Mouse (Mus musculus) heart, postnatal 10 days (tissue): ENCODE data around the gene Sdhc. TPM values are rescaled to one million over a fixed set of nuclear protein-coding genes. Genes with fewer than 3 reads are reported as not detected.
"Not testable (repeated sequence)": the region's sequence is repeated elsewhere in the genome, so short reads cannot be mapped to it uniquely, and the experiment has no call there.

ENCODE experiments used
- DNase-seq, 2 experiments: peaks; one replicate each; pipeline ENCODE4 v3.0.0; 2021
- intact Hi-C: fragments of 180-260 bp; cut with DNase I; formaldehyde crosslinking; loops from one replicate; pipeline ENCODE4 v1.15.1; 2025
- total RNA-seq, 2 experiments: library from RNA; stranded (reverse); gene quantifications; 2 replicates each; pipeline ENCODE4 v1.2.3; 2021

The Sdhc gene
- total RNA-seq, 2 experiments from 2014 or later, result 973 to 1,003 TPM

- intact Hi-C loops, result no loop called here
- DNase-seq, result peak; percentile 47 to 48
Observed at GRCm38 (mm10) chr1:171171138-171171537, 20.7 kb upstream of the Sdhc start.

DNA sequence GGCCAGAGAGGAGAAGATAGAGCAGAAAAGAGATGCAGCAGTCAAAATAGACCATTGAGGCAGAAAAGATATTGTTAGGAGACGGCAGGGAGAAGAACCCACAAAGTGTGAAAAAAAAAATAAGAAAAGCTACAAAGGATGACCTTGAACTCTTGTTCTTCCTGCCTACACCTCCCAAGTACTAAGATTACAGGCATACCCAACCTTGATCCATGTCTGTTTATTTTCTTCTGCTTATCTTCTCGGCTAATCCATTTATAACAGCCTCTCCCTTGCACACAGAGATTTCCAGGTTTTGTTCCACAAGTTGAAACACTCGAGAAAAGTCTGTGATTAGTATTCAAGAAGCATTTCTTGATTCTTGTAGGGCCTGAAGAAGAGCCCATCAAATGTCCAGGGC, 19.5 kb upstream of the Sdhc start:
- intact Hi-C loops, result no loop called here
- DNase-seq, result no peak

GRCm38 (mm10) chr1:171168906-171169305, 18.5 kb upstream of the Sdhc start:
- no peak for DNase-seq
- intact Hi-C loops, result no loop called here

- intact Hi-C loops, result no loop called here
- DNase-seq, result no peak
Observed at GRCm38 (mm10) chr1:171165629-171166345, 15.4 kb upstream of the Sdhc start.

DNA sequence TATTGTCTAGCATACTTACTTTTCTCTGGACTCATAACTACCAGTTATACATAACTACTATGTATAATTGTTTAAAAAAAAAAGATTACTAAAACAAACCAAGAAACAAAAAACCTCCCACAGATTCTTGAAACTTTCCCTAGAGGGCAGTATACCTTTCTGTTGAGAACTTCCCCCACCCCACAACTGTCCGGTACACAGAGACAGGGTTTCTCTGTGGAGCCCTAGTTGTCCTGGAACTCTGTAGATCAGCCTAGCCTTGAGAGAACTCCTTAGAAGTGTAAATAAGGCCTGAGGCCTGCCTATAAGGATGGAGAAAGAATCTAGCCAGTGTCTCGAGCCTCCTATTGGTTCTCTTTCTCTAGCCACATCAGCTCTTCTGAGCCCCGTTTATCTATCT, 13.9 kb upstream of the Sdhc start:
- intact Hi-C loops, result loop anchor here (1.0 kb wide), 1 partner anchor 57 kb away; no protein-coding TSS in a partner anchor
- peak; percentile 38 to 48 for DNase-seq

DNA sequence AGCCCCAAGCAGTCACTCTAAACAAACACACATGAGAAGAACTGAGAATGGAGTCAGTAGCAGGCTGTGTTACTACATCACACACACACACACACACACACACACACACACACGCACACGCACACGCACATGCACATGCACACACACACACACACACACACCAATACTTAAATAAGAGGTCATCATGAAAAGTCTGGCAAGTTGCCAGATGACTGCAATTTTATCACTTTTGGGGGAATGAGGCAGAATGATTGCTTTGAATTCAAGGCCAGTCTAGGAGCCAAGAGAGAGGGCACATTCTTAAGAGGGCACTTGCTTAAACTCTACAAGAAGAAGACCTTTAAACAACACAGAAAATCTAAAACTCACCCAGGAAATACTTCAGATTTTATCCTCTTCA, 12.1 kb upstream of the Sdhc start:
- intact Hi-C loops, result no loop called here
- no peak for DNase-seq

DNA sequence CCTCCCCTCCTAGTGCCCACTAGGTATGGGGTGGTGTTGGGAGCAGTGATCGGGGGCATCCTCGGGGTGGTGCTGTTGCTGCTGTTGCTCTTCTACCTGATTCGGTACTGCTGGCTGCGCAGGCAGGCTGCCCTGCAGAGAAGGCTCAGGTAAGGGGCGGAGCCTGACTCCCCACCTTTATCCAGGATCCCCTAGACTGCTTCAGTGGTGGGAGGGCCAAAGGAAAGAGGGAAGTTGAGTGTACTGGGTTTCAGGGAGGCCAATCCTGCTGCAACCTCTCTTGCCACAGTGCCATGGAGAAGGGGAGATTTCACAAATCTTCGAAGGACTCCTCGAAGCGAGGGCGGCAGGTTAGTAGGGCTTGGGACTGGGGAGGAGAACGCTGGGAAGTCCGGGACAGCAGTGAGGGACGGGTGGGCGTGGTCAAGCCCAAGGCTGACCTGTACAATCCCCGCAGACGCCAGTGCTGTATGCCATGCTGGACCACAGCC, 9.1 kb upstream of the Sdhc start:
- intact Hi-C loops, result loop anchor here (5.0 kb wide), 1 partner anchor 37 kb away; no protein-coding TSS in a partner anchor
- DNase-seq, result no peak

GRCm38 (mm10) chr1:171157965-171158364, 7.6 kb upstream of the Sdhc start:
- intact Hi-C loops, result loop anchor here (5.0 kb wide), 1 partner anchor 36 kb away; no protein-coding TSS in a partner anchor
- DNase-seq, result no peak

DNA sequence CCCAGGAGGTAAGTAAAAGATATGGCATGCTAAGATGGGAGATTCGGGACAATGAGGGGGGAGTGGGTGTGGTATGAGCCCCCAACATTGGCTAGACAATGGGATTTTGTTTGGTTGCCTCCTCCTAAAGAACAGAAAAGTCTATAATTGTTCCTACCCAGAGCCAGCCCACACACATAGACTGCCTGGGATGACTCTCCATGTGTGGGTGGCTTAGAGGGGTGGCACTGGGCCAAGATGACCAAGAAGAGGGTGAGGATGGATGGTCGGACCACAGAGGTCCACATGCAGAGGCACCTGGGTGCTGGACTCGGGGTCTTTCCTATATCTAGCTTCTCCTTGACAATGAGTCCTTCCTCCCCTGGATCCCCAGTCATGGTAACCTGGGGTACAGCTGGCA, 6.2 kb upstream of the Sdhc start:
- no peak for DNase-seq
- intact Hi-C loops, result loop anchor here (5.0 kb wide), 1 partner anchor 34 kb away; no protein-coding TSS in a partner anchor

GRCm38 (mm10) chr1:171151966-171152365, 1.6 kb upstream of the Sdhc start:
- intact Hi-C loops, result no loop called here

DNA sequence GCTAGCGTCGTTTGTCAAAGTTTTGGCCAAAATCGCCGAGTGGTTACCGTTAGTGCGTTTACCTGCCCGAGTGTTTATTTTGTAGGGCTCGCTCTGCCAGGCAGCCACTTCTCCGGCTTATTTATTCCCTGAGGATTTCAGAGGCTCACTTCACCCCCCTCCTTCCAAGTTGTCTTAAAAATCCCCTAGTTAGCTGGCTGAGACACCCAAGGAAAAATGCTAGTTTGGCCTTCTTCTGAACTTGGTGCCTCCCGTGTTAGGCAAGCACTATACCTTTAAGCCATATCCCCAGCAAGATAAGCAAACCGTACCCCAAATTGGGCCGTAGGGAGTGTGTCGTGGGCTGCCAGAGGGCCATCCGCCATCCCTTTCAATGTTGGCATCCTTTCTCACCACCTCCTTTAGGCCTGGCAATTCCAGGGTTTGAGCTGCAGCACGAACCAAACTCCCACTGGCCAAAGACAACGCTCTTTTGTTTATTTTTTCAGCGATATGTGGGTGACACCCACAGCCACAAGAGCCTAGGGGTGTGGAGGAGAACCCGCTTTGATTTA, 512 bp upstream of the Sdhc start:
- intact Hi-C loops, result no loop called here
- peak in 1 of 2 experiments; percentile 30 for DNase-seq

More at GRCm38 (mm10) chr1:171151966-171152365, 1.6 kb upstream of the Sdhc start:
- DNase-seq, result no peak

DNA sequence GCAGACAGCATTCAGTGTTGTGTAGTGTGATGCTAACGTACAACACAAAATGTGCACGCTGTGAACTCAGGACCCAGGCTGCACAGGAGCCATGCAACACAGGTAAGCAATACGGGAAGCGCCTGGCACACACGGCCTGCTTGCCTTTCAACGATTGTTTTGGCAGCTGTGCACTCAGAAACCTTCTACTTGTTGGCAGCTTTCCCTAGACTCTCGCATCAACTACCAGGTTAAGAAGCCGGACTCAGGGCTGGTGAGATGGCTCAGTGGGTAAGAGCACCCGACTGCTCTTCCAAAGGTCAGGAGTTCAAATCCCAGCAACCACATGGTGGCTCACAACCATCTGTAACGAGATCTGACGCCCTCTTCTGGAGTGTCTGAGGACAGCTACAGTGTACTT, 7.4 kb downstream of the Sdhc start:
- DNase-seq, result peak in 1 of 2 experiments; percentile 22
- intact Hi-C loops, result not testable (repeated sequence)

- intact Hi-C loops, DNase-seq: not testable (repeated sequence)
Observed at GRCm38 (mm10) chr1:171137486-171138155, 12.8 kb downstream of the Sdhc start.

GRCm38 (mm10) chr1:171135600-171135999, 14.8 kb downstream of the Sdhc start:
- DNase-seq, result no peak
- intact Hi-C loops, result no loop called here

- DNase-seq, result no peak
- intact Hi-C loops, result no loop called here
Observed at GRCm38 (mm10) chr1:171130971-171131370, 19.4 kb downstream of the Sdhc start.

GRCm38 (mm10) chr1:171129251-171129650, 21.2 kb downstream of the Sdhc start:
- intact Hi-C loops, result no loop called here
- DNase-seq, result peak; percentile 33 to 35

GRCm38 (mm10) chr1:171124398-171124797, 26.0 kb downstream of the Sdhc start:
- no peak for DNase-seq
- intact Hi-C loops, result loop anchor here (5.0 kb wide), 1 partner anchor 33 kb away; no protein-coding TSS in a partner anchor

- intact Hi-C loops, result loop anchor here (5.0 kb wide), 1 partner anchor 34 kb away; no protein-coding TSS in a partner anchor
- DNase-seq, result peak; percentile 50 to 52
Observed at GRCm38 (mm10) chr1:171122932-171123331, 27.5 kb downstream of the Sdhc start.

- intact Hi-C loops, result loop anchor here (5.0 kb wide), 1 partner anchor 35 kb away; no protein-coding TSS in a partner anchor
- DNase-seq, result no peak
Observed at GRCm38 (mm10) chr1:171121839-171122238, 28.6 kb downstream of the Sdhc start.

DNA sequence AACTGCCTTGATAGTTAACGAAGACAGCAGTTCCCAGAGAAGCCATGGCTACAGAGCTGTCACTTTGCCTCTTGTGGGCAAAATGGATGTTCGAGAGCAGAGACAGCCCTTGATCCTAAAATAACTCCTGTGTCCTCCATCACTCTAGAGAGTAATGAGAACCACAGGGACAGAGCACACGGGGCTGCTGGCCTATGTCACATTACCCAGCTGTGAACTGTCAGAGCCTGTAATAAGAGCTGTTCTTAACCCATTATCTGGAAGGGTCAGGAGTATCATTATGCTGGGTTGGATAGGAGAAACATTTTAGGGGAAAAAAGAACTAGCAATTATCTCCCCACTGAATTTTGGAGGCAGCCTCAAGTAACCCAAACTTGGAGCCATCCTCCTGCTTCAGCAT, 29.5 kb downstream of the Sdhc start:
- no peak for DNase-seq
- intact Hi-C loops, result loop anchor here (5.0 kb wide), 1 partner anchor 36 kb away; no protein-coding TSS in a partner anchor

GRCm38 (mm10) chr1:171119405-171119804, 31.0 kb downstream of the Sdhc start:
- no peak for DNase-seq
- intact Hi-C loops, result loop anchor here (2.0 to 10.0 kb wide), 4 partner anchors 118 to 355 kb away; partner anchors contain the start of genes Ppox and Usp21
